Mouse (Mus musculus) stomach, postnatal 0 days (tissue): ENCODE results near the gene Cript.
A peak's percentile ranks its signal among the peaks of the same experiment; 100 is the strongest.

Source experiments
- CTCF ChIP-seq: IDR thresholded peaks from 2 replicates; pipeline ENCODE4 v1.5.1; 2016; ENCODE audit warnings: antibody characterized with exemption, low read depth, mild to moderate bottlenecking, moderate library complexity
- EP300 ChIP-seq: optimal IDR thresholded peaks from 2 replicates; pipeline ENCODE3; 2016; ENCODE audit warnings: antibody characterized with exemption

DNA sequence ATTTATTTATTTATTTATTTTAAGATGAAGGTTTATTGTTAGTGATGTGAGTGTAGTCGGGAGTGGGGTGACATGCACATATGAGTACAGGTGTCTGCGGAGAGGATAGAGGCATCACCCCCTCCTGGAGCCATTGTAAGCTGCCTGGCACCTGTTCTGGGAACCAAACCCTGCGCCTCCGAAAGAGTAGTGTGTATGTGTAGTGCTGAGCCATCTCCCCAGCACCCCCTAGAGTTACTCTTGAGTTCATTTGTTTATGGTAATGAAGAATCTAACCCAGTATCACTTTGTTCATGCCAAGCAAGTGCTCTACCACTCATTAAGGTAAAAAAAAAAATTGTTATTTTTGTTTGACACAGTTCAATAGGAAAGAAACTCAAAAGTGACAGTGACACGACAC lies 37.2 kb upstream of the Cript start:
- TF ChIP-seq EP300 (no peak), CTCF (0 out of 2 replicates have a peak, but pooled peaks have one; percentile 14)
